Mouse (Mus musculus): ENCODE data around the gene Hmgcll1. TPM values are rescaled to one million over a fixed set of nuclear protein-coding genes. Genes with fewer than 3 reads are reported as not detected.

Gene Hmgcll1
- 5.1 and 7.0 TPM in 2 replicates for polyA plus RNA-seq (2016; fragmentation: Nextera tagmentation; extraction: Ambion mirVana)

DNA sequence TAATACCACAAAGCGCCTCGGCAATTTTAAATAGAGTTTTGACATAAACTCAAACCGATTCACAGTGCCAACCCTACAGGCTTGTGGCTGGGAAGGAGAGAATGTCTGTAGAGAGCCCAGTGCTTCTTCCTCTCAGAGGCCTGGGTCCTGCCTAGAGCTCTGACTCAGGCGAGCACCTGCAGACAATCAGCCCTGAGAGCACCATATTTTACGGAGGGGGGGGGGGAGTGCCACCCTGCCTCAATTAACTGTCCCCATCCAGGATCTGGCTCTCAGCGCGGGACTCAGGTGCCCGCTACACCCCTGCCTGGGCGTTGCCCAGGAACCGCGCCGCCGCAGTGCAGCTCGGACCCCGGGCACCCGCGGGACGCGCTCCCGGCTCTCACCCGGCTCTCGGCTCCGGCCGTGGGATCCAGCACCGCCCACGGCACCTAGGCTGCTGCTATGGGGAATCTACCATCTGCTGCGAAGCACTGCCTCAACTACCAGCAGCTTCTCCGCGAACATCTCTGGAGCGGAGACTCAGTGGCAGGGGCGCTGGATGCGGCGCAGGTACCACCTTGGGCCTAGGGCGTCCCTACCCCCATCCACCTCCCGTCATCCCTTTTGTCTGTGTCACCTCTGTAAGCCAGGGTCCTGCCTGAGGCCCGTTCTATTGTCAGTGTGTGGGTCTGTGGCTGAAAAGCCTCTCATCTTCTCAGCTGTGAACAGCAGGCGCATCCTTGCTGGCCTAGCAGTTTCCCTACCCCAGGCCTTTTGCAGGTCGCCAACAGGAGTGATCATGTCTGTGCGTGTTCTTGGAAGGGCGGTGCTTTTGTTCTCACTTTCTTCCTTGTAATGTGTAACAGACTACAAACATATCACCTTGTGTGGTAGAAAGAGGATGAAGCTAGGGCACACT lies at the start of gene Hmgcll1:
TSS of gene Hmgcll1 (plus strand) at position 225 of the 901 bp plus-strand sequence.
- 4% methylated on average over 40 of the region's 40 CpGs for WGBS
- H3K9me3 ChIP-seq (replicated peaks) = no peaks in the 10 kb centered on the region
- H3K27ac ChIP-seq (replicated peaks) = peak within 1 kb of the TSS; percentile 83
- no peaks in the 10 kb centered on the region for H3K27me3 ChIP-seq (ENCODE audit: low read depth, poor library complexity, severe bottlenecking)
- no peaks in the 10 kb centered on the region for H3K36me3 ChIP-seq
- peaks cover 12% of the 10 kb centered on the region for H3K4me1 ChIP-seq
- peak; percentile 66 for DNase-seq (ENCODE audit: low spot score)
- peak within 1 kb of the TSS; percentile 60 for H3K4me3 ChIP-seq

- 19% methylated on average over 1 of the region's 1 CpGs for WGBS
- no peaks in the 10 kb centered on the region for H3K36me3 ChIP-seq
- no peaks in the 10 kb centered on the region for H3K9me3 ChIP-seq (replicated peaks)
Observed at GRCm38 (mm10) chr9:75980097-75980496, 34.6 kb upstream of the Hmgcll1 start.

GRCm38 (mm10) chr9:75981139-75981538 lies 33.5 kb upstream of the Hmgcll1 start:
- WGBS = 88% methylated on average over 1 of the region's 1 CpGs
- DNase-seq (ENCODE audit: low spot score) = no peak
- Histone ChIP-seq H3K4me1 (no peaks in the 10 kb centered on the region), H3K27ac (replicated peaks) (no peak overlapping the region), H3K36me3 (no peaks in the 10 kb centered on the region), H3K9me3 (replicated peaks) (no peaks in the 10 kb centered on the region), H3K4me3 (no peak overlapping the region), H3K27me3 (ENCODE audit: low read depth, poor library complexity, severe bottlenecking) (no peaks in the 10 kb centered on the region)

More at GRCm38 (mm10) chr9:75980097-75980496, 34.6 kb upstream of the Hmgcll1 start:
- Histone ChIP-seq H3K27me3 (ENCODE audit: low read depth, poor library complexity, severe bottlenecking) (no peaks in the 10 kb centered on the region), H3K4me3 (no peak overlapping the region), H3K27ac (replicated peaks) (no peak overlapping the region), H3K4me1 (no peaks in the 10 kb centered on the region)
- DNase-seq (ENCODE audit: low spot score) = no peak

- H3K27ac ChIP-seq (replicated peaks) = no peak overlapping the region
- WGBS = 93% methylated on average over 4 of the region's 4 CpGs
- no peak overlapping the region for H3K4me3 ChIP-seq
- H3K36me3 ChIP-seq = no peaks in the 10 kb centered on the region
- no peaks in the 10 kb centered on the region for H3K27me3 ChIP-seq (ENCODE audit: low read depth, poor library complexity, severe bottlenecking)
- no peaks in the 10 kb centered on the region for H3K9me3 ChIP-seq (replicated peaks)
- H3K4me1 ChIP-seq = no peaks in the 10 kb centered on the region
- no peak for DNase-seq (ENCODE audit: low spot score)
Observed at GRCm38 (mm10) chr9:75989491-75989890, 25.2 kb upstream of the Hmgcll1 start.

- Histone ChIP-seq H3K27ac (replicated peaks) (no peak overlapping the region), H3K27me3 (ENCODE audit: low read depth, poor library complexity, severe bottlenecking) (no peaks in the 10 kb centered on the region), H3K9me3 (replicated peaks) (no peaks in the 10 kb centered on the region), H3K4me3 (no peak overlapping the region), H3K4me1 (no peaks in the 10 kb centered on the region), H3K36me3 (no peaks in the 10 kb centered on the region)
- DNase-seq (ENCODE audit: low spot score) = no peak
- WGBS = 87% methylated on average over 2 of the region's 2 CpGs
Observed at GRCm38 (mm10) chr9:75998791-75999350, 15.8 kb upstream of the Hmgcll1 start.

DNA sequence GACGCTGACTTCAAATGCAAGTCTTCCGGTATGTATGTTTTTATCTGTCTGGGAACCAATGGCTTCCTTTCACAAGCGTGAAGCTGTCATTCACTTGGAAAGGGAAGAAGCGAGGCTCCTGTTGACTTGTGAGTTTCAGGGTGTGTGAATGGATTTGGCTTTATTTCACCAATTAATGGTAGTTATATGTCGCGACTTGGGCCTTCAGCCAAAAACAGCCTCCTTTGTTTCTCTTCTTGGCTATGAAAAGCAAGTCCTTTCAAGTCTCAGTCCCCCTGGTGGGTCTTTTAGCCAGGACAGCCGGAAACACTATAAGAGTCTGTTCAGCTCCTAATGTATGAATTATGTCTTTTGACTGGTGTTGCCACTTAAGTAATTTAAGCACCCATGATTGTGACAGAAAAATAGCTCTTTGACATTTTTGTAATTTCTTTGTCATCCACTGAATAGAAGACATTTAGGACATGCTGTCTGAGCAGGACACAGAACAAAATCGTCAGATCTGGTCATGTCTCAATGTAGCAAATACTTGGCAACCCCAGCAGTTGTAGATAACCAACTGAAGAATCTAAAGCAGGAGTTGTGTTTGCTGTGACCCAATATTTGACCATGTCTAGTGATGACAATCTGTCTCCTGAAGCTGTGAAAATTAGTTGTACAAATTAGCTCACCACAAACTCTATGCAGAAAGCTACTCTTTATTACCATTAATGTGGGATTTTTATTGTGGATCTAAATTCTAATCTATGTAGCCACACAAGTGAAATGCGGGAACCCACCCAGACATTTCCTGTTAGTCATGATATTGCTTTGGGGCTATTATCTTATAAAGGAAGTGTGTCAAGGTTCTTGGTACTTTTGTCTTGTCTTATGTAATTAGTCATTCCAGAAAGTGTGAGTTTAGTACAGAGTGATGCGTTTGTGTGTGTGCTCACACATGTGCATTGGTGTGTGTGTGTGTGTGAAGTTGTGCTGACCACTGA lies 13.5 kb upstream of the Hmgcll1 start:
- H3K4me3 ChIP-seq = no peak overlapping the region
- H3K27me3 ChIP-seq (ENCODE audit: low read depth, poor library complexity, severe bottlenecking) = no peaks in the 10 kb centered on the region
- no peaks in the 10 kb centered on the region for H3K9me3 ChIP-seq (replicated peaks)
- no peaks in the 10 kb centered on the region for H3K4me1 ChIP-seq
- H3K27ac ChIP-seq (replicated peaks) = no peak overlapping the region
- DNase-seq (ENCODE audit: low spot score) = no peak
- H3K36me3 ChIP-seq = no peaks in the 10 kb centered on the region
- 76% methylated on average over 10 of the region's 10 CpGs for WGBS

DNA sequence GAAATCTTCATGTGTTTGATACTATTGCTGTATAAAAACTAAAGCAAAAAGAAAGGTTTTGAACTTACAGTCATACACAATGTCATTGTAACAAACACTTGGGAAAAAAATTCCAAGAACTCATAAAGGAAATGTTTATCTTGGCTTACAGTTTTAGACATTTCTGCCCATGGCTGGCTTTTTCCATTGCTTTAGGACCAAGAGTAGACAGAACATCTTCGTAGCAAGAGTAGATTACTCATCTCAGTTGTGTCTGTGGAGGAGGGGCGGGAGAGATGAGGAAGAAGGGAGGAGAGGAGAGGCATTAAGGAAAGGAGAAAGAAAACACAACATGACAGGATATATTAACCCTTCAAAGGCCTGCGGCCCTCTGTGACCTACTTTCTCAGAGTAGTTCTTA lies 11.6 kb upstream of the Hmgcll1 start:
- H3K27ac ChIP-seq (replicated peaks) = no peak overlapping the region
- DNase-seq (ENCODE audit: low spot score) = no peak
- H3K9me3 ChIP-seq (replicated peaks) = no peaks in the 10 kb centered on the region
- H3K4me3 ChIP-seq = no peak overlapping the region
- 71% methylated on average over 3 of the region's 3 CpGs for WGBS
- no peaks in the 10 kb centered on the region for H3K4me1 ChIP-seq
- no peaks in the 10 kb centered on the region for H3K27me3 ChIP-seq (ENCODE audit: low read depth, poor library complexity, severe bottlenecking)
- no peaks in the 10 kb centered on the region for H3K36me3 ChIP-seq

DNA sequence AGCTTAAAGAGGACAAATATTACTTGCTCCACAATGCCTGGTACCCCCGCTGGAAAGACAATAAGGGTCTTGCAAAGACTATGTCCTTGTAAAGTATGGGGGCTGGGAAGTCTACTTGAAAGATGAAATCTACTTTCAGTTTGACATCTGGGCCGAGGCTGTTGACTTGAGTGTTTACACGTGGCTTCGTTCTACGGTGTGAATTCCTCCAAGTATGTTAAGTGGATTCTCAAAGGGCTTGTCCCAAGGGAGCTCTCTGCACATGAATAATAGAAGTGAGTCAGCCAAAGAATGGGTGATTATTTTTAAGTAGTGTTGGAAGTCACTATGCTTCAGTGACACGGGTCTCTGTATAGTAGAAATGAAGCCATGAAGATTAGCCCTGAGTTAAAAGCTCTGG lies 11.0 kb upstream of the Hmgcll1 start:
- WGBS = 73% methylated on average over 6 of the region's 6 CpGs
- Histone ChIP-seq H3K27me3 (ENCODE audit: low read depth, poor library complexity, severe bottlenecking) (no peaks in the 10 kb centered on the region), H3K36me3 (no peaks in the 10 kb centered on the region), H3K27ac (replicated peaks) (no peak overlapping the region), H3K9me3 (replicated peaks) (no peaks in the 10 kb centered on the region), H3K4me1 (no peaks in the 10 kb centered on the region), H3K4me3 (no peak overlapping the region)
- no peak for DNase-seq (ENCODE audit: low spot score)

DNA sequence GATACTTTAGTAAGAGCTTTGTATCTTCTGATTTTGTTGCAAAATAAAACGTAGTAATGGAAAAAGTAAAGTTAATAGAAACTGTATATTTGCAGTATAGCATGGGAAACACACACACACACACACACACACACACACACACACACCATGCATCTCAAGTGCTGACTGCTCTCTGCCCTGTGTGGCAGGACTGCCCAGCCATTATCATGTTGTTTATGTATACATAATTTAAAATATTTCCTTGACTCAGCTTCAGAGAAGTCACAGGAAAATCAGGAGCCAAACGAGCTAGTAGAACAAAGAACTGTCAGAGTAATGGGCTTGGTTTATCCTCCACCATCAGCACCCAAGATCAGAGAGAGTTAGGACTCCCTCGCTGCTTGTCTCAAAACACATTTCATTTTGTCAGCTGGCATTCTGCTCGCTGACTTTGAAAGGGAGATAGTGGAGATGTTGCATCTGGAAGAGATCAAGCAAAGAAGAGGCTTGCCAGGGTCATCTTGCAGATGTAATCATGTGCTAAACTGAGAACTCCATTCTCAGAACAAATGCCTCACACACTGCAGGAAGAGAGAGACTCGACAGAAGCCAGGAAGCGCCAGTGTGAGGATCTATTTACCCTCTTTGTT lies 7.2 kb upstream of the Hmgcll1 start:
- Histone ChIP-seq H3K9me3 (replicated peaks) (no peaks in the 10 kb centered on the region), H3K4me3 (no peak overlapping the region), H3K27me3 (ENCODE audit: low read depth, poor library complexity, severe bottlenecking) (no peaks in the 10 kb centered on the region), H3K36me3 (no peaks in the 10 kb centered on the region), H3K27ac (replicated peaks) (no peak overlapping the region), H3K4me1 (no peaks in the 10 kb centered on the region)
- no peak for DNase-seq (ENCODE audit: low spot score)
- 62% methylated on average over 6 of the region's 6 CpGs for WGBS

GRCm38 (mm10) chr9:76013789-76014188 lies 866 bp upstream of the Hmgcll1 start:
- 85% methylated on average over 6 of the region's 6 CpGs for WGBS

DNA sequence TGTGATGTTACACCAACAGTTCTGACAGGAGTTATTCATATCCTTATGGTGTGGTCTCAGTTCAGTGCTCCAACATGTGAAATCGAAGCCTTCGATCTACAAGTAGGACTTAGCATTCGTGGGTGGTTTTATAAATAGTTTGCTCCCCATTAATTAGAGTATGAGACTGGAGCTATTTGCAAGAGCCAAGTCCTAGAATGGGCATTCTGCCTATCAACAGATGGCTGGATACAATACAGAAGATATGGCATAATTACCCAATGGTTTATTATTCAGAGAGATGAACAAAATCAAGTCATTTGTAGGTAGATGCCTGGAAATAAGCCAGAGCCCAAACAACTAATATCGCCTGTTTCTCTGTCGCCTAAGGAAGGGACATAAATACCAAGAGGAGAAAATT lies 1.3 kb downstream of the Hmgcll1 start:
- Histone ChIP-seq H3K9me3 (replicated peaks) (no peaks in the 10 kb centered on the region), H3K36me3 (no peaks in the 10 kb centered on the region), H3K4me1 (peaks cover 12% of the 10 kb centered on the region), H3K27me3 (ENCODE audit: low read depth, poor library complexity, severe bottlenecking) (no peaks in the 10 kb centered on the region), H3K4me3 (no peak overlapping the region), H3K27ac (replicated peaks) (no peak overlapping the region)
- WGBS = 95% methylated on average over 5 of the region's 5 CpGs
- no peak for DNase-seq (ENCODE audit: low spot score)

More at GRCm38 (mm10) chr9:76013789-76014188, 866 bp upstream of the Hmgcll1 start:
- no peak overlapping the region for H3K4me3 ChIP-seq
- H3K9me3 ChIP-seq (replicated peaks) = no peaks in the 10 kb centered on the region
- no peaks in the 10 kb centered on the region for H3K36me3 ChIP-seq
- H3K4me1 ChIP-seq = peaks cover 12% of the 10 kb centered on the region
- DNase-seq (ENCODE audit: low spot score) = no peak
- H3K27ac ChIP-seq (replicated peaks) = no peak overlapping the region
- no peaks in the 10 kb centered on the region for H3K27me3 ChIP-seq (ENCODE audit: low read depth, poor library complexity, severe bottlenecking)

DNA sequence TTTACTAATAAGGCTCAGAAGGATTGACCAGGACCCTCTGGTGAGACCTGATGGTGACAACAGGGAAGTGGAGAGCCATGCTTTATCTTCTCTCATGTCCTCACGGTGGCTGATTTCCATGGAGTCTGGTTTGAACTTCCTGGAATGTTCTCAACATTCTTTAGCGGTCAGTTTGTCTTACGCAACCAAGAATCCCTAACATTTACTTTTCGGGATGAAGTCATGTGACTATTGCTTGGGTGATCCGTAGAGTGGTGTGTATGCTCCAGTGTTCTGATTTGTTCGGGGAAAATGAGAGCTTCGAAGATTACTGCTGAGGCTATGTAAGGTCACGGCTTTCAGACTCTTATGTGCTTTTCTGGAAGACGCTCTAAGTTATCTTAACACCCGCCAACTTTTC lies 1.9 kb downstream of the Hmgcll1 start:
- no peak for DNase-seq (ENCODE audit: low spot score)
- H3K4me1 ChIP-seq = peaks cover 12% of the 10 kb centered on the region
- H3K27ac ChIP-seq (replicated peaks) = no peak overlapping the region
- WGBS = 92% methylated on average over 10 of the region's 10 CpGs
- H3K36me3 ChIP-seq = no peaks in the 10 kb centered on the region
- no peak overlapping the region for H3K4me3 ChIP-seq
- H3K27me3 ChIP-seq (ENCODE audit: low read depth, poor library complexity, severe bottlenecking) = no peaks in the 10 kb centered on the region
- H3K9me3 ChIP-seq (replicated peaks) = no peaks in the 10 kb centered on the region
